Mouse (Mus musculus) myocyte (in vitro differentiated cells): ENCODE measurements around the gene Sptbn1.

Experiments used
- CEBPB ChIP-seq: IDR thresholded peaks from 2 replicates; pipeline ENCODE4 v1.6.1; 2011; ENCODE audit warnings: mild to moderate bottlenecking, moderate library complexity; ENCODE audit not compliant: poor library complexity, insufficient read depth, severe bottlenecking
- E2F4 ChIP-seq: IDR thresholded peaks from one replicate; pipeline ENCODE4 v1.6.1; 2011; ENCODE audit warnings: mild to moderate bottlenecking, control low read depth, moderate library complexity; ENCODE audit not compliant: insufficient read depth
- MYOD1 ChIP-seq, 3 experiments: IDR thresholded peaks; one replicate each; pipeline ENCODE4 v1.6.1; 2011; ENCODE audit warnings: control low read depth in 2 of 3, low read depth in 2 of 3, mild to moderate bottlenecking in 2 of 3, moderate library complexity in 1 of 3; ENCODE audit not compliant: insufficient read length in 2 of 3, control insufficient read depth in 1 of 3
- MYOG ChIP-seq, 3 experiments: IDR thresholded peaks; one replicate each; pipeline ENCODE4 v1.6.1; 2011; ENCODE audit warnings: control low read depth in 2 of 3, low read depth in 2 of 3, mild to moderate bottlenecking in 2 of 3; ENCODE audit not compliant: insufficient read length in 2 of 3, control insufficient read depth in 1 of 3, insufficient read depth in 1 of 3
- POLR2A ChIP-seq: IDR thresholded peaks from one replicate; pipeline ENCODE4 v1.6.1; 2011; ENCODE audit warnings: low read depth, mild to moderate bottlenecking, control low read depth, moderate library complexity; ENCODE audit not compliant: insufficient read length
- POLR2AphosphoS2 ChIP-seq: IDR thresholded peaks from one replicate; pipeline ENCODE4 v1.6.1; 2011; ENCODE audit warnings: low read depth, control low read depth; ENCODE audit not compliant: insufficient read length
- TCF3 ChIP-seq: IDR thresholded peaks from one replicate; pipeline ENCODE4 v1.6.1; 2011; ENCODE audit warnings: low read depth, control low read depth; ENCODE audit not compliant: insufficient read length
- USF1 ChIP-seq: IDR thresholded peaks from one replicate; pipeline ENCODE4 v1.6.1; 2011; ENCODE audit warnings: low read depth, mild to moderate bottlenecking, control low read depth, moderate library complexity

GRCm38 (mm10) chr11:30155887-30156286 lies 112.1 kb downstream of the Sptbn1 start:
- no peak for TF ChIP-seq POLR2A
- TF ChIP-seq CEBPB = no peak
- no peak for TF ChIP-seq POLR2AphosphoS2
- TF ChIP-seq USF1 = no peak
- no peak for TF ChIP-seq MYOD1 (IDR thresholded peaks at IDR 0.05; ENCODE audit: control insufficient read depth in 1 of 3, insufficient read length in 2 of 3, low read depth in 2 of 3)
- no peak for TF ChIP-seq E2F4
- TF ChIP-seq MYOG (IDR thresholded peaks at IDR 0.05; ENCODE audit: control insufficient read depth in 1 of 3, insufficient read depth in 1 of 3, insufficient read length in 2 of 3, low read depth in 2 of 3) = no peak
- TF ChIP-seq TCF3 = no peak
